Mouse (Mus musculus) right cerebral cortex, postnatal 25 days (tissue): ENCODE results near the gene B430306N03Rik.
"Not testable (repeated sequence)": the region's sequence is repeated elsewhere in the genome, so short reads cannot be mapped to it uniquely, and the experiment has no call there.

Experiments
- DNase-seq: peaks from one replicate; pipeline ENCODE4 v3.0.0; 2022

B430306N03Rik gene

GRCm38 (mm10) chr17:48315905-48316579 lies at the start of gene B430306N03Rik:
Gene B430306N03Rik, plus strand, starts transcription at chr17:48316141.
- not testable (repeated sequence) for DNase-seq

GRCm38 (mm10) chr17:48266610-48267304 lies 49.2 kb upstream of the B430306N03Rik start:
- no peak for DNase-seq

GRCm38 (mm10) chr17:48267591-48267990 lies 48.4 kb upstream of the B430306N03Rik start:
- DNase-seq: no peak

GRCm38 (mm10) chr17:48268276-48268675 lies 47.7 kb upstream of the B430306N03Rik start:
- DNase-seq: no peak

GRCm38 (mm10) chr17:48269833-48270232 lies 46.1 kb upstream of the B430306N03Rik start:
- DNase-seq: no peak

GRCm38 (mm10) chr17:48272158-48272557 lies 43.8 kb upstream of the B430306N03Rik start:
- DNase-seq: no peak

- no peak for DNase-seq
Observed at GRCm38 (mm10) chr17:48272598-48272997, 43.3 kb upstream of the B430306N03Rik start.

- DNase-seq: no peak
Observed at GRCm38 (mm10) chr17:48274098-48274497, 41.8 kb upstream of the B430306N03Rik start.

- peak; percentile 67 for DNase-seq
Observed at GRCm38 (mm10) chr17:48274885-48275284, 41.1 kb upstream of the B430306N03Rik start.

- no peak for DNase-seq
Observed at GRCm38 (mm10) chr17:48275736-48276135, 40.2 kb upstream of the B430306N03Rik start.

GRCm38 (mm10) chr17:48278381-48278780 lies 37.6 kb upstream of the B430306N03Rik start:
- no peak for DNase-seq

- DNase-seq: no peak
Observed at GRCm38 (mm10) chr17:48279002-48279401, 36.9 kb upstream of the B430306N03Rik start.

- no peak for DNase-seq
Observed at GRCm38 (mm10) chr17:48280943-48281738, 34.8 kb upstream of the B430306N03Rik start.

GRCm38 (mm10) chr17:48281739-48282085 lies 34.2 kb upstream of the B430306N03Rik start:
- DNase-seq: no peak

- DNase-seq: no peak
Observed at GRCm38 (mm10) chr17:48286765-48287164, 29.2 kb upstream of the B430306N03Rik start.

GRCm38 (mm10) chr17:48287276-48287675 lies 28.7 kb upstream of the B430306N03Rik start:
- no peak for DNase-seq

- DNase-seq: no peak
Observed at GRCm38 (mm10) chr17:48293500-48294194, 22.3 kb upstream of the B430306N03Rik start.

GRCm38 (mm10) chr17:48299203-48299602 lies 16.7 kb upstream of the B430306N03Rik start, which contains the start of gene Treml2:
Gene Treml2, plus strand, starts transcription at chr17:48299498.
- DNase-seq: no peak

- no peak for DNase-seq
Observed at GRCm38 (mm10) chr17:48299756-48300155, 16.2 kb upstream of the B430306N03Rik start.

- DNase-seq: no peak
Observed at GRCm38 (mm10) chr17:48300199-48300598, 15.7 kb upstream of the B430306N03Rik start.

- no peak for DNase-seq
Observed at GRCm38 (mm10) chr17:48300861-48301260, 15.1 kb upstream of the B430306N03Rik start.

- no peak for DNase-seq
Observed at GRCm38 (mm10) chr17:48301792-48302191, 14.1 kb upstream of the B430306N03Rik start.

GRCm38 (mm10) chr17:48312124-48312523 lies 3.8 kb upstream of the B430306N03Rik start:
- DNase-seq: no peak
